Mouse (Mus musculus) liver, postnatal 0 days (tissue): ENCODE measurements around the gene Dnah11. TPM values are rescaled to one million over a fixed set of nuclear protein-coding genes. Genes with fewer than 3 reads are reported as not detected.

Source experiments
- ATAC-seq: fragments of 200-750 bp; cut with Nextera tagmentation; 2 replicates; pipeline ENCODE4 v1.8.0; 2017; ENCODE audit warnings: mild to moderate bottlenecking, moderate library complexity
- DNase-seq: peaks from one replicate; pipeline ENCODE4 v3.0.0-alpha.2; 2016
- H3K27ac ChIP-seq: fragments of 300-500 bp; sonication (generic); 2 replicates; pipeline ENCODE4 v1.5.1; 2014; ENCODE audit warnings: antibody characterized with exemption, moderate library complexity, mild to moderate bottlenecking, low read depth
- H3K27me3 ChIP-seq: fragments of 300-500 bp; sonication (generic); 2 replicates; pipeline ENCODE4 v1.6.1; 2014; ENCODE audit warnings: low read length, control low read depth, mixed read lengths; ENCODE audit not compliant: insufficient read depth
- H3K36me3 ChIP-seq: fragments of 300-500 bp; sonication (generic); replicated peaks from 2 replicates; pipeline ENCODE4 v1.6.1; 2014; ENCODE audit warnings: mild to moderate bottlenecking, control low read depth, low read length, moderate library complexity, mixed read lengths; ENCODE audit not compliant: insufficient read depth
- H3K4me1 ChIP-seq: fragments of 300-500 bp; sonication (generic); 2 replicates; pipeline ENCODE4 v1.6.1; 2014; ENCODE audit warnings: antibody characterized with exemption, mild to moderate bottlenecking, control low read depth; ENCODE audit not compliant: insufficient read depth
- H3K4me2 ChIP-seq: fragments of 300-500 bp; sonication (generic); 2 replicates; pipeline ENCODE4 v1.6.1; 2014; ENCODE audit warnings: low read depth, mild to moderate bottlenecking, low read length, moderate library complexity, mixed read lengths
- H3K4me3 ChIP-seq: fragments of 300-500 bp; sonication (generic); 2 replicates; pipeline ENCODE4 v1.5.1; 2014; ENCODE audit warnings: low read depth, low read length
- H3K9ac ChIP-seq: fragments of 300-500 bp; sonication (generic); replicated peaks from 2 replicates; pipeline ENCODE4 v1.6.1; 2014; ENCODE audit warnings: mild to moderate bottlenecking, moderate library complexity
- H3K9me3 ChIP-seq: fragments of 300-500 bp; sonication (generic); 2 replicates; pipeline ENCODE4 v1.6.1; 2016; ENCODE audit warnings: mild to moderate bottlenecking, control low read depth, low read length, mixed read lengths
- CTCF ChIP-seq: sonication (generic); IDR thresholded peaks from 2 replicates; pipeline ENCODE4 v1.5.1; 2016; ENCODE audit warnings: antibody characterized with exemption, low read depth
- EP300 ChIP-seq: IDR thresholded peaks from 2 replicates; pipeline ENCODE4 v1.6.1; 2016; ENCODE audit warnings: antibody characterized with exemption, low read depth, mild to moderate bottlenecking
- WGBS: fragments of 180-500 bp; shearing (Covaris S2); extraction: QIAGEN DNeasy Blood & Tissue Kit; methylation state at CpG from one replicate; pipeline ENCODE4 v1.1.7; 2014; ENCODE audit not compliant: insufficient replicate concordance; 5-methylcytosine and 5-hydroxymethylcytosine counted together
- polyA plus RNA-seq: library from polyadenylated mRNA; unstranded; fragments of >200 nt; fragmentation: Nextera tagmentation; extraction: Ambion mirVana; gene quantifications from 2 replicates; pipeline ENCODE4 v1.2.1, GENCODE M21; 2015

The Dnah11 gene
- polyA plus RNA-seq, 1 experiment from 2014 or later = 0.04 TPM

DNA sequence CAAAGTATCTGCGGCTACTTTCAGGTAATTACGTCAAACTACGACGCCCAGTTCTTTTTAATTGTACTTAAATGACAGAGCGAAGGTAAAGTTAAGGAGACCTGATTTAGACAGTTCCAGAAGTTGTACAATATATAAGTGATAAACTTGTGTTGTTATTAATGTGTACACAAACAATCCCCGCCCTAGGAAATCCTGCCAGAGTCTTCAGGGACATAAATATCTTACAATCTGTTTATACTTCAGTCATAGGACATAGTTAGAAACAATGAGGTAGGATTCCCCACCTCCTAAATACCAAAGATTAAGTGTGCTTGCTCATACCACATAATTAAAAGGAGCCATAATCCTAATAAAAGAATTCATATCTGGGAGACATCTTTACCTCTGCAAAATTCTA is 136.5 kb downstream of the Dnah11 start:
- Histone ChIP-seq H3K27me3 (no peaks in the 10 kb centered on the region), H3K9me3 (no peaks in the 10 kb centered on the region), H3K4me1 (no peaks in the 10 kb centered on the region), H3K36me3 (no peaks in the 10 kb centered on the region), H3K4me2 (no peak overlapping the region), H3K4me3 (no peak overlapping the region), H3K27ac (no peak overlapping the region), H3K9ac (no peak overlapping the region)
- no peak for DNase-seq
- ATAC-seq = no peak
- WGBS = 83% methylated on average over 6 of the region's 6 CpGs
- no peak for TF ChIP-seq EP300
- TF ChIP-seq CTCF = no peak

DNA sequence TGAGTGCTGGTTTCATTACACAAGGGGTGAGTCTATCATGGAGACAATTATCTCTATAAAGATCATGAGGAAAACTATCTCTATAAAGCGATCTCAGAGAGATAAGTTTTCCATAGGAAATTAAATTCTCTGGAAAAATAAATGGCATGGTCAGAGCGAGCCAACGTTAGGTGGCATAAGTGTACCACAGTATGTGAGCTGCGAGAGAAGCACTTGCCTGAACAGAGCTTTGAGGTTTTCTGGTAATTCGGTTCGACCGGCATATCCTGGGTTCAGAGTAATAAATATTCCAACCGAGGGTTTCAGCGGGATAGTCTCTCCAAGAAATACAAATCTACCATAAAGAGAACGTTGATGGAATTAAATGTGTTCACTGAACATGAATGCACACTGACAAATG is 142.0 kb downstream of the Dnah11 start:
- DNase-seq (no peak), ATAC-seq (no peak)
- WGBS = 84% methylated on average over 10 of the region's 10 CpGs
- H3K27ac ChIP-seq = no peak overlapping the region
- H3K27me3 ChIP-seq = no peaks in the 10 kb centered on the region
- no peak overlapping the region for H3K4me2 ChIP-seq
- no peaks in the 10 kb centered on the region for H3K36me3 ChIP-seq
- TF ChIP-seq EP300 (no peak), CTCF (peak; percentile 5; the same call in 1 of the 2 replicates)
- no peak overlapping the region for H3K9ac ChIP-seq
- H3K4me1 ChIP-seq = no peaks in the 10 kb centered on the region
- H3K9me3 ChIP-seq = no peaks in the 10 kb centered on the region
- H3K4me3 ChIP-seq = no peak overlapping the region

DNA sequence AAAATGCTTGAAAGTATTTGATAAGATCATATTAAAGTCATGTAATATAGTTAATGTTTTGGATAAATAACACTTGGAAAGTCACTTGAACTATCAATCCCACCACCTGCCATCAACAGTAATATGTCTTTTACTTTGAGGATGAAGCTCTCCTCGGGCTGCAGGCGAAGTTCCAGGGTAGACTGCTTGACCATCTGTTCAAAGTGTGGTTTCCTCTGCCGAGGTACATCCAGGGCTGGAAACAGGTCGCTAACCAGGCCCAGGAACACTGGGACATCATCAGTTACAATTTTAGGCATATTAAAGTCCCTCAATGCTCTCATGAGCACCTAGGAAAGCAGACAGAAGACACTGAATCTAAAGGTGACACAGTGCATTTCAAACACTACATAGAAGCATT is 153.5 kb downstream of the Dnah11 start:
- H3K4me2 ChIP-seq = no peak overlapping the region
- no peaks in the 10 kb centered on the region for H3K9me3 ChIP-seq
- DNase-seq (no peak), ATAC-seq (no peak)
- H3K9ac ChIP-seq = no peak overlapping the region
- H3K4me1 ChIP-seq = no peaks in the 10 kb centered on the region
- H3K27ac ChIP-seq = no peak overlapping the region
- no peak overlapping the region for H3K4me3 ChIP-seq
- WGBS = 78% methylated on average over 4 of the region's 4 CpGs
- no peaks in the 10 kb centered on the region for H3K36me3 ChIP-seq
- TF ChIP-seq CTCF = no peak
- no peak for TF ChIP-seq EP300
- no peaks in the 10 kb centered on the region for H3K27me3 ChIP-seq

DNA sequence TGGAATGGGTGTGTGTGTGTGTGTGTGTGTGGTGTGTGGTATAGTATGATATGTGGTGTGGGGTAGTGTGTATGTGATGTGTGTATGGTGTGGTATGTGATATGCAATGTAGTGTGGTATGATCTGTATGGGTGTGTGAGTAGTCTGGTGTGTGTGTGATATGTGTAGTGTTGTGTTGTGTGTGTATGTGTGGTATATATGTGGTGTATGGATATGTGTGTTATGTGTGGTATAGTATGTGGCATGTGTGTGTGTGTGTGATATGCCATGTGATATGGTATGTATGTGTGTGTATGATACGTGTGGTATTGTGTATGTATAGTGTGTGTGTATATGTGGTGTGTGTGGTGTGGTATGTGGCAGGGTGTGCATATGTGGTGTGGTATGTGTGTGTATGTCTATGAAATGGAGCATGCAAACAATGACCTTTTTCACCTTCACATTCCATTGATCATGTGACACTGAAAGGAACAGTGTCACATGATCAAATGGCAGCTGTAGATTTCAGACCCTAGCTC is 155.7 kb downstream of the Dnah11 start:
- Histone ChIP-seq H3K4me3 (no peak overlapping the region), H3K27ac (no peak overlapping the region), H3K9ac (no peak overlapping the region), H3K36me3 (no peaks in the 10 kb centered on the region), H3K9me3 (no peaks in the 10 kb centered on the region), H3K4me1 (no peaks in the 10 kb centered on the region), H3K4me2 (no peak overlapping the region), H3K27me3 (no peaks in the 10 kb centered on the region)
- no peak for ATAC-seq
- 89% methylated on average over 1 of the region's 1 CpGs for WGBS
- no peak for DNase-seq
- TF ChIP-seq EP300 (no peak), CTCF (no peak)

DNA sequence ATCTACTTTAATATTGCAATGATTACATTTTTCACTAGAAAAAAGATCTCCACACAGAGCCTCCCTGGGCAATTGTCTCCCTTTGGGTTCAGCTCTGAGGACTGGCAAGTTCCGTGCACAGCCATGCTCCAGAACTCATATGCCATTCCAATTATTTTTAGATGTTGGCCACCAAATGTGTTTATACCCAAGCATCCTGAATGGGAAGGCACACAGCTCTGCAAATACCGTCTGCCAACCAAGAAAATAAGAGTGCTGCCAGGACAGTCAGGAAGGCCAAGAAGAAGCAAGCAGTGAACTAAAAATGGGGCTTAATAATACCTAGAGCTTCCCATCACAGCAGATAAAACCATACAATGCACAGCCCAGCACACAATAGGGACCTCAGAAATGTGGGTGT is 156.6 kb downstream of the Dnah11 start:
- Histone ChIP-seq H3K27me3 (no peaks in the 10 kb centered on the region), H3K4me2 (no peak overlapping the region), H3K4me1 (no peaks in the 10 kb centered on the region), H3K36me3 (no peaks in the 10 kb centered on the region), H3K4me3 (no peak overlapping the region), H3K9ac (no peak overlapping the region), H3K9me3 (no peaks in the 10 kb centered on the region), H3K27ac (no peak overlapping the region)
- 77% methylated on average over 2 of the region's 2 CpGs for WGBS
- TF ChIP-seq CTCF (no peak), EP300 (no peak)
- ATAC-seq (no peak), DNase-seq (no peak)

DNA sequence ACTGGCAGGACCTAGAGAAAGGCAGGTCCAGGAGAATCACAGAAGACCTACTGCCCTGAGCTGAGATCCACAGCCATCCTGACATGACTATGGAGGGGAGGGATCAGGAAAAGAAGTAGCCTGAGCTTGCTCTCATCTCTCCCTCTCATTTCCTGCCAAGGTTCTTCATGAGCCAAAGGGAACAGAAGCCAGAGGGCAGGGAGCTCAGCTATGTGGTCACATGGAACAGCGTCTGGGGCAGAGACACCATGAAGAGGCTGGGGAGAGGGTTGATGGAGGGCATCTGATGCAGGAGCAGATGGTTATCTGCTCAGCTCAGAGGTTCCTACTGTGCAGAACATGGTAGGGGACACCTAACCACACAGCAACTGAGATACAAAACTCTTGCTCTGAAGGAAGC is 163.9 kb downstream of the Dnah11 start:
- Histone ChIP-seq H3K9ac (no peak overlapping the region), H3K36me3 (no peaks in the 10 kb centered on the region), H3K27me3 (no peaks in the 10 kb centered on the region), H3K27ac (no peak overlapping the region), H3K9me3 (no peaks in the 10 kb centered on the region), H3K4me2 (no peak overlapping the region), H3K4me1 (no peaks in the 10 kb centered on the region), H3K4me3 (no peak overlapping the region)
- no peak for TF ChIP-seq CTCF
- TF ChIP-seq EP300 = no peak
- 57% methylated on average over 1 of the region's 1 CpGs for WGBS
- ATAC-seq = no peak
- no peak for DNase-seq

DNA sequence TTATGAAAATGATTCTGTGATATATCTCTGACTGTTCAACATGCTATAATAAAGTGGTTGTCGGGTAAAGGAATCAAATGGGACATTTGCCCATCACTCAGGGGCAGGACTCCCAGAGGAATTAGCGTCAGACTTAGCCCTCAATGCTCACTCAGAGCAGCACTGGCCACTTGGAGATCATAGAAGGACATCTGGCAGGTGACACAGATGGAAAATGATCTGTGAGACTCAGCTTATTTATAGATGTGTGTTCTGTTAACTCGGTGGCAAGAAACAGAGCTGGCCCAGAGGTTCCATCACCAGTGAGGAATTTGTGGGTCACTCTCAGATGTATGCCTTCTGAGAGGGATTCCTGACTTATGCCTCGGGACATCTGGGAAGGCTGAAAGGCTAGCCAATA is 173.1 kb downstream of the Dnah11 start:
- no peaks in the 10 kb centered on the region for H3K9me3 ChIP-seq
- H3K27ac ChIP-seq = no peak overlapping the region
- no peak overlapping the region for H3K9ac ChIP-seq
- H3K4me3 ChIP-seq = no peak overlapping the region
- ATAC-seq (no peak), DNase-seq (no peak)
- H3K27me3 ChIP-seq = no peaks in the 10 kb centered on the region
- H3K4me1 ChIP-seq = no peaks in the 10 kb centered on the region
- 74% methylated on average over 4 of the region's 4 CpGs for WGBS
- TF ChIP-seq CTCF = no peak
- no peak for TF ChIP-seq EP300
- H3K4me2 ChIP-seq = no peak overlapping the region
- no peaks in the 10 kb centered on the region for H3K36me3 ChIP-seq
